14 mouse cellular contexts compared by ENCODE assay signal in the genomic region with DNA sequence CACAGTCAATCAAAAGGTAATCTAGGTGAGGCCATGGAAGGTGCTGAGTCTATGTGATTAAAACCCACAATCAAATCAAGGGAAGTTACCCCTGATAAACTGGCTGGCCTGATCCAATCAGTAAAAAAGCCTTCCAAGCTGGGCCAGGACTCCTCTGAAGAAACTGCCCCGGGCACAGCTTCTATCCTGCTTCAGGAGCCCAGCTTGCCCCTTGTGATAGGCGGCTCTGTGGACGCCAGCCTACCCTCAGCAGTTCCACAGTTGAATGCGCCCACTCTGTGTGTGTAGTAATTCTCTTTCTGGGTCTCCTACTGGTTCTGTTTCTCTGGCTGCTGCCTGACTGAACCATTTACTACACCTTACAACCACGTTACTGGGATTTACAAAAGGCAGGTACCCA.
DNase-seq lines count a peak whose midpoint lies in the region; ATAC-seq lines count a peak whose summit lies in the region.
"Had no signal": no experiment of that assay in that cellular context is flagged by ENCODE, and none has a peak within 500 bp of the region (broad histone marks: within the 10 kb centered on the region; RNA-seq: fewer than 3 reads in every experiment).

No protein-coding gene starts in this region.

- DNase-seq in heart, adult 11 months = peak; percentile 61
- DNase-seq in heart, postnatal 4 days = no peak
- DNase-seq in neural tube, embryonic 10.5 days (ENCODE audit: extremely low spot score, low spot score) = no peak
- DNase-seq in midbrain, embryonic 11.5 days (ENCODE audit: low spot score, missing footprints) = peak; percentile 78
- no peak for DNase-seq in thymus, postnatal 25 days
- no peak for DNase-seq in adrenal gland, adult 2 months
- DNase-seq in cerebellum, postnatal 14 days = no peak
- DNase-seq: heart, adult 2 months; thymus, postnatal 14 days had no signal

- H3K9me3 ChIP-seq in neural tube, embryonic 13.5 days = no peaks in the 10 kb centered on the region
- no peaks in the 10 kb centered on the region for H3K9me3 ChIP-seq in midbrain, embryonic 11.5 days (ENCODE audit: control insufficient read depth, low read length)
- H3K9me3 ChIP-seq: limb, embryonic 10.5 days had no signal

- H3K4me3 ChIP-seq in neural tube, embryonic 13.5 days = no peak overlapping the region
- H3K4me3 ChIP-seq in midbrain, embryonic 11.5 days (ENCODE audit: low read depth, low read length) = no peak overlapping the region
- H3K4me3 ChIP-seq: heart, adult 2 months; limb, embryonic 10.5 days had no signal

- no peaks in the 10 kb centered on the region for H3K27me3 ChIP-seq in neural tube, embryonic 13.5 days
- no peaks in the 10 kb centered on the region for H3K27me3 ChIP-seq in midbrain, embryonic 11.5 days (ENCODE audit: control insufficient read depth, insufficient read depth, low read length)

- H3K4me1 ChIP-seq in neural tube, embryonic 13.5 days (replicated peaks) = peaks cover 33% of the 10 kb centered on the region
- peaks cover 10% of the 10 kb centered on the region; the same call in 1 of the 2 replicates for H3K4me1 ChIP-seq in midbrain, embryonic 11.5 days (ENCODE audit: control insufficient read depth, insufficient read depth, low read length)

- H3K36me3 ChIP-seq in neural tube, embryonic 13.5 days = no peaks in the 10 kb centered on the region
- no peaks in the 10 kb centered on the region for H3K36me3 ChIP-seq in midbrain, embryonic 11.5 days (ENCODE audit: control insufficient read depth, insufficient read depth, low read length)
- H3K36me3 ChIP-seq: limb, embryonic 10.5 days had no signal

- peak overlapping the region; percentile 26; the same call in 1 of the 2 replicates for H3K4me2 ChIP-seq in neural tube, embryonic 13.5 days
- no peak overlapping the region for H3K4me2 ChIP-seq in midbrain, embryonic 11.5 days

- 68% methylated on average over 5 of the region's 5 CpGs for WGBS in neural tube, embryonic 13.5 days
- WGBS in midbrain, embryonic 11.5 days = 72% methylated on average over 5 of the region's 5 CpGs

- 0 out of 2 replicates have a peak, but pooled peaks have one; percentile 34 for ATAC-seq in neural tube, embryonic 13.5 days (ENCODE audit: low read depth)
- no peak for ATAC-seq in midbrain, embryonic 11.5 days (ENCODE audit: low FRiP score)
- ATAC-seq: intestine, embryonic 16.5 days had no signal

- H3K9ac ChIP-seq in neural tube, embryonic 13.5 days = peak overlapping the region; percentile 31; the same call in 1 of the 2 replicates
- no peak overlapping the region for H3K9ac ChIP-seq in midbrain, embryonic 11.5 days (ENCODE audit: low read length)
- H3K9ac ChIP-seq: liver, embryonic 14.5 days had no signal

- peak overlapping the region; percentile 73 for H3K27ac ChIP-seq in neural tube, embryonic 13.5 days (replicated peaks)
- H3K27ac ChIP-seq in midbrain, embryonic 11.5 days (ENCODE audit: low read depth, low read length) = no peak overlapping the region
- H3K27ac ChIP-seq: heart, adult 2 months; kidney, postnatal 0 days; limb, embryonic 10.5 days; liver, embryonic 14.5 days had no signal

Comparison
In these comparisons a context has a peak if more than half of its experiments do, and no peak if none do; other contexts are left out.
1. DNase-seq: peak in heart, adult 11 months (single experiment) and midbrain, embryonic 11.5 days (single experiment); none in heart, postnatal 4 days (single experiment), neural tube, embryonic 10.5 days (single experiment), thymus, postnatal 25 days (single experiment), adrenal gland, adult 2 months (single experiment) and cerebellum, postnatal 14 days (0 of 2).